Mouse (Mus musculus): Measurements from ENCODE around the gene Tenm2.

The Tenm2 gene

GRCm38 (mm10) chr11:36512468-36512867 is 723.3 kb downstream of the Tenm2 start:
- ATAC-seq (ENCODE audit: insufficient number of reproducible peaks, low FRiP score, low TSS enrichment) = no peak

- no peak for ATAC-seq (ENCODE audit: insufficient number of reproducible peaks, low FRiP score, low TSS enrichment)
Observed at GRCm38 (mm10) chr11:36508312-36508711, 727.5 kb downstream of the Tenm2 start.

DNA sequence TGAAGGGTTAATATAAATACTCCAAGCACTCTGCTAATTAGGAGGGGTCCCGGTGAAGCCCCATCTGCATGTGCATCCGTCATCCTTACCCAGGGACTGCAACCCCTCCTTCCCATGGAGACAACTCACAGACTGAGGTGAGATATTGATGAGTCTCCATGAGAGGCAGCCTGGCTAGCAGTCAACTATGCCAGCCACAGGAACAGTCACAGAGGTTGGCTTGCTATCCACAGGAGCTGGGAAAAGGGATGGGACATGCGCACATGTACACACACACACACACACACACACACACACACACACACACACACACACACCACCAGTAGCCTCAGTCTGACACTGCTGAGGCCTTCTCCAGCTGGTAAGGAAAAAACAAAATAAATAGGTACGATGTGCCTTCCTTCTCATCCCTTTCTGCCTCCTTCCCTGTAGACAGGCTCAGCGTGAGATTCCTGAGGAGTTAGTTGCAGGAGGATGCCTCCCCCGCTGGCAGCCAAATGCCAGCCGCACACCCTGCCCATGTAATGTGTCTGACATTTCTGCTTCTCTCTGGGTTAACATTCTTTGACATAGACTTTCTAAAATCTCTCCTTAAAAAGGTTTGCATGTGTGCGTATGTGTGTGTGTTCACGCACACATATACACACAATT is 740.7 kb downstream of the Tenm2 start:
- 0 out of 2 replicates have a peak, but pooled peaks have one; percentile 60 for ATAC-seq (ENCODE audit: insufficient number of reproducible peaks, low FRiP score, low TSS enrichment)

GRCm38 (mm10) chr11:36492274-36492673 is 743.5 kb downstream of the Tenm2 start:
- 0 out of 2 replicates have a peak, but pooled peaks have one; percentile 16 for ATAC-seq (ENCODE audit: insufficient number of reproducible peaks, low FRiP score, low TSS enrichment)

DNA sequence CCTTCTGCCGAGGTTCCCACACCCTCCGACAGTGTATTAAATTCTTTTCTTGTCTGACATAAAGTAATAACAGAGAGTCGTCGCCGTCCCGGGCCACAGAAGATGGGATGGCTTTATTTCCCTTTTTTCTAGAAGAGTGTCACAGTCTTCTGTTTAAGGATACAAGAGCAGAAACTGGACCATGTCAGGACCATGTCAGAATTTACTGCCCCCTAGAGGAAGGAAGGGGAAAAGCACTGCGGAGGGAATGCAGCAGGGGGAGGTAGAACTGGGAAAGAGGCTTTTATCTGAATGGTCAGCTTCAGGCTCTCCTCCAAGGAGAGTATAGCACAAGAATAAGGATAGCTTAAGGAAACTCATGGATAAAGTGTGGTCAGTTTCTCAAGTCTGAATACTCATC is 745.7 kb downstream of the Tenm2 start:
- ATAC-seq (ENCODE audit: insufficient number of reproducible peaks, low FRiP score, low TSS enrichment) = no peak; the same call in 1 of the 2 replicates

DNA sequence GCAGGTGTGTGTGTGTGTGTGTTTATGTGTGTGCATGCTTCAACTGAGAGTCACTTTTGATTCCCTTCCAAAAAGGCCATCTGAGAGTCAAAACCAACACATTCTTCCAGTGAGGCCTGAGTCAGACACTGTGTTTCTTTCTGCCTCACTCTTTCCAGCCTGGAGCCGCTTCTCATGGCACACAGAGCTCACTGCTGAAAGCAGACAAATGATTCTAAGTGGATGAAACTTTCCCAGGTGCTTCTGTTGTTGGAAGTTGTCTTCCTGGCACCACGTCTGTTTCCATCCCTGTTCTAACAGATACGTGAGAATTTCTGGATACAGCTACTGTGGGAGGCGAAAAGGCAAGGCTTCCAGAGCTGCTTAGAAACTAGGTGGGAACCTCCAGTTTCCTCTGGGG is 747.1 kb downstream of the Tenm2 start:
- ATAC-seq (ENCODE audit: insufficient number of reproducible peaks, low FRiP score, low TSS enrichment) = no peak

- no peak for ATAC-seq (ENCODE audit: insufficient number of reproducible peaks, low FRiP score, low TSS enrichment)
Observed at GRCm38 (mm10) chr11:36486092-36486491, 749.7 kb downstream of the Tenm2 start.

- 0 out of 2 replicates have a peak, but pooled peaks have one; percentile 31 for ATAC-seq (ENCODE audit: insufficient number of reproducible peaks, low FRiP score, low TSS enrichment)
Observed at GRCm38 (mm10) chr11:36484466-36485069, 751.2 kb downstream of the Tenm2 start.

DNA sequence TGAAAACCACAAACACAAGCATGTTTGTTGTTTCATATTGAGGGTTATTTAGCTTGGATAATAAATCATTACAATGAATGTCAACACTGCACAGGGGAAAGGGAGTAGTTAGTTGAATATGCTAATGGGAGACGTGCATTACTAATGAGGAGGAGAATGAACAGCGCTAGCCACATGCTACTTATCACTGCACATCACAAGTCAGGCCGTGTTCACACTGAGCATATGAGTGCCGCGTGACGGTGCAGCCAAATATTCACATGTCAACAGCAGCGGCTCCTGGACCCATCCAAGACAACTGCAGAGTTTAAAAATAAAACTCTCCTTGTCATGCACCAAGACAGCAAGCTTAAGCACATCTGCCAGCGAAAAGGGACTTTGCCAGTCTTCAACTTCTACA is 753.6 kb downstream of the Tenm2 start:
- ATAC-seq (ENCODE audit: insufficient number of reproducible peaks, low FRiP score, low TSS enrichment) = no peak

GRCm38 (mm10) chr11:36481524-36481923 is 754.2 kb downstream of the Tenm2 start:
- ATAC-seq (ENCODE audit: insufficient number of reproducible peaks, low FRiP score, low TSS enrichment) = no peak

DNA sequence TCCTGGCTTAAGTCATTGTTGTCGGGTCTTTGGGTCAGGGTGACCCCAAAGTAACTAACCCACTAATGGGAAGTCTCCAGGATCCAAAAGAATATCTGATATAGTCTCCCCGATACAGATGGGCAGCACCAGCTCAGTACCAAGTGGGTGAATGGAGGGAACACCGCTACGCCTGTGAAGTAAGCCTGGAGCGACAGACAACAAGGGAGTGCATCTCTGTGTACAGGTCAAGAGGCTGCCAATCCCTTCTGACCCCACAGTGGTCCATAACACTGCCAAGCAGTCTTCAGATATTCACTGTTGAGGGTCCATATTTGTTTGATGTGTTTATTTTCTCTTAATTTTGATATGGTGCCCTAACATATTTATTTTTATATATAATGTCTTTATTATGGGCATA is 754.7 kb downstream of the Tenm2 start:
- ATAC-seq (ENCODE audit: insufficient number of reproducible peaks, low FRiP score, low TSS enrichment) = no peak

DNA sequence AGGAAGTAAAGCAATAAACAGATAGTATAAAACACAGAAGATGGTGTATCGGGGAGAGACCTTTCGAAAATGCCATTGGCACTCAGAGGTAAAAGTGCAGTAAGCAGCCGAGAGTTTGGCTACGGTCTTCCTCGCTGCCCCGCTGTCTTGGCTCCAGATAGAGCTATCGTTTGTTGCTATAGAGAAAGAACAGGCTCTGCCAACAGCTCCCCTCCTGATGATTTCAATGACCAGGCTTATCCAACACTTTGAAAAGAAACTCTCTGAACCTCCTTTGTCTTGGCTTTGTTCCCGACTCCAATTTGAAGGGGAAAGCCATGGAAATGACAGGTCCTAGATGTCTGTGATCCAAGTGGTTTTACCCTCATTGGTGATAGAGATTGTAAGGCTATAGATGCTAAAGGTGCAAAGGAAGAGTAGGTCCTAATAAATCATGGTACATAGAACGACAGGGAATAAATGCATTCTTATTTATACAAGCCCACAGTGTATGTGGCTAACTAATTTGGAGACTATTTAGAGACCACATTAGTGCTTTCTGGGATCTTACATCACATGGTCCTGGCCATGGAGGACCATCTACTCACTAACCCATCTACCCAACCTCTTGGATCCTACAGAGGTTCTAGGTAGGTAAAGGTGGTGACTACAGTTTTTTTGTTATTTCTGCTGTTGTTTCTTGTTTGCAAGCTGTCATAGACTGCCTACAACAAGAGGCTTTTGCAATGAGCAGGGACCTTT is 765.8 kb downstream of the Tenm2 start:
- ATAC-seq (ENCODE audit: insufficient number of reproducible peaks, low FRiP score, low TSS enrichment) = no peak

- ATAC-seq (ENCODE audit: insufficient number of reproducible peaks, low FRiP score, low TSS enrichment) = no peak
Observed at GRCm38 (mm10) chr11:36458451-36458850, 777.3 kb downstream of the Tenm2 start.

- no peak for ATAC-seq (ENCODE audit: insufficient number of reproducible peaks, low FRiP score, low TSS enrichment)
Observed at GRCm38 (mm10) chr11:36454076-36454475, 781.7 kb downstream of the Tenm2 start.

- no peak; the same call in 1 of the 2 replicates for ATAC-seq (ENCODE audit: insufficient number of reproducible peaks, low FRiP score, low TSS enrichment)
Observed at GRCm38 (mm10) chr11:36452436-36452835, 783.3 kb downstream of the Tenm2 start.

DNA sequence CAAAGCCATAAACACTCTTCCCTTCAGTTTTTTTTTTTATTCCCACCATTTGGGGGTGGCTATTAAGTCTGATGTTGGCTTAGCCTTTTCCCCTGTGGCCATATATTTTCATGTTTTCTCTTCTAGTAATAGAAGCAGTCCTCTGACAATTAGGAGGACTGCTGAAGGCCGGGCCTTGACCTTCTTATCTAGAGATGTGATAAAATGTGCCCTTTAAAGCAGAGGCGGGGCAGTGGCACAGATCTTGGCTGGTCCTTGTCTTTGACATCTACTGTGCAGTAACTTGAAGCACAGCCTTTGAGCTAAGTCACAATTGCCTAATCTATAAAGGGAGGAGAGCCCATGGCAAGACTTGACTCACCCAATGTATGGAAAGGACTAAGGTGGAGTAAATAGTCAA is 789.4 kb downstream of the Tenm2 start:
- no peak for ATAC-seq (ENCODE audit: insufficient number of reproducible peaks, low FRiP score, low TSS enrichment)

- no peak for ATAC-seq (ENCODE audit: insufficient number of reproducible peaks, low FRiP score, low TSS enrichment)
Observed at GRCm38 (mm10) chr11:36443821-36444220, 791.9 kb downstream of the Tenm2 start.

GRCm38 (mm10) chr11:36441801-36442200 is 794.0 kb downstream of the Tenm2 start:
- ATAC-seq (ENCODE audit: insufficient number of reproducible peaks, low FRiP score, low TSS enrichment) = no peak

GRCm38 (mm10) chr11:36436251-36436650 is 799.5 kb downstream of the Tenm2 start:
- no peak for ATAC-seq (ENCODE audit: insufficient number of reproducible peaks, low FRiP score, low TSS enrichment)

- ATAC-seq (ENCODE audit: insufficient number of reproducible peaks, low FRiP score, low TSS enrichment) = no peak
Observed at GRCm38 (mm10) chr11:36428947-36429346, 806.8 kb downstream of the Tenm2 start.

DNA sequence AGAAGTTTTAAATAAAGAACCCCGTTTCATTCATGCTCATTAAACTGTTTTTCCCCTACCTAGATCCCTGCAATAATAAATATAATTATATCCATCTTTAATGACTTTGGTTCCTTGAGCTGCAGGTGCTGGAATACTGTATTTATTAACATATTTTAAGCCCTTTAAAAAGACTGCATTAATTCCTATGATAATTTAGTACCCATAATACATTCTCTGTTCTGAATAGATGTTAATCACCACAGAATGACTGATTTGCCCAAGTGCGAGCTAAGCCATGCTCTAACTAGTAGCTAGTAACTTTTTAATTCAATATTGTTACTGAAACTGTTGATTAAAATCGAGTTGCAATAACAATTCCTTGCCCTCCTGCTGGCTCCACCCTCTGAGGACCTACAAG is 810.8 kb downstream of the Tenm2 start:
- no peak for ATAC-seq (ENCODE audit: insufficient number of reproducible peaks, low FRiP score, low TSS enrichment)
